Mouse (Mus musculus) liver, postnatal 0 days (tissue): ENCODE measurements around the gene Sumo2.

Experiments
- CTCF ChIP-seq: sonication (generic); IDR thresholded peaks from 2 replicates; pipeline ENCODE4 v1.5.1; 2016; ENCODE audit warnings: antibody characterized with exemption, low read depth
- EP300 ChIP-seq: IDR thresholded peaks from 2 replicates; pipeline ENCODE4 v1.6.1; 2016; ENCODE audit warnings: antibody characterized with exemption, low read depth, mild to moderate bottlenecking

DNA sequence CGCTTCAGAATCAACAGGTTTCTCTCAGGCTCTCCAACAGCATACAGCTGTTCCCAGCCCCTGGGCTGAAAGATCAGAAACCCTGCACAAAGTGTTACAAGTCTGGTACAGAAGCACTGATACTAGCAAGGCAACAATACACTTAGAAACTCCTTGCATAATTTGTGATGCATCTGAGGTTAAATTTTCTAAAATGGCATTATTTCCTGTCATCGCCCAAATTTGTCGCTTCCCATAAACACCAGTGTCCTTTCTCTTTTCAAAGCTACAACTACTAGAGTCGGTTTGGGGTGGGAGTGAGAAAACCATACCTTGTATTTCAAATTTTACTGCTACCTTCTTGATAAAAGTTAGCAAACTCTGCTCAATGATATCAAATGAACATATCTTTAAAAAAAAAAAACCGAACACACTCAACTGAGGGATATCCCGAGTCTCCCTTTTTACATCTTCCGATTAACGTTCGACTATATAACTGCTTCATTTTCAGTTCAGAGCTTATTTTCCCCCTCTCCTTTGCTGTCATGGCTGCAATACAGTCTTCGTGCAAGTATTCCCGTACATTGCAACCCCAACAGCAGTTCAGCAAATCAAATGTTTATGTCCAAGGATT, 1.2 kb downstream of the Sumo2 start:
- TF ChIP-seq EP300 (no peak), CTCF (no peak)
